Mouse (Mus musculus) small intestine, adult 2 months (tissue): Measurements from ENCODE around the gene Pif1. TPM values are rescaled to one million over a fixed set of nuclear protein-coding genes. Genes with fewer than 3 reads are reported as not detected.

Source experiments
- H3K27ac ChIP-seq: fragments of 200-500 bp; 2 replicates; pipeline ENCODE4 v1.5.1; 2012; ENCODE audit warnings: low read depth, low read length, control low read depth, inconsistent platforms; ENCODE audit not compliant: insufficient read depth
- H3K27me3 ChIP-seq: fragments of 200-500 bp; 2 replicates; pipeline ENCODE4 v1.6.1; 2012; ENCODE audit warnings: mild to moderate bottlenecking, moderate library complexity, low read length, inconsistent platforms; ENCODE audit not compliant: control insufficient read depth, insufficient read depth
- H3K36me3 ChIP-seq: fragments of 200-500 bp; 2 replicates; pipeline ENCODE4 v1.6.1; 2012; ENCODE audit warnings: mild to moderate bottlenecking, low read length, control low read depth, inconsistent platforms; ENCODE audit not compliant: control insufficient read depth, insufficient read depth
- H3K4me1 ChIP-seq: fragments of 200-500 bp; 2 replicates; pipeline ENCODE4 v1.6.1; 2012; ENCODE audit warnings: low read length, inconsistent platforms, mixed read lengths; ENCODE audit not compliant: control insufficient read depth, insufficient read depth, insufficient read length
- H3K4me3 ChIP-seq: fragments of 200-500 bp; 2 replicates; pipeline ENCODE4 v1.5.1; 2012; ENCODE audit warnings: low read depth, mild to moderate bottlenecking, control low read depth, inconsistent platforms, low read length, moderate library complexity
- CTCF ChIP-seq: fragments of 200-500 bp; IDR thresholded peaks from 2 replicates; pipeline ENCODE4 v1.5.1; 2012; ENCODE audit warnings: low read depth, mild to moderate bottlenecking, control low read depth, inconsistent platforms, low read length, moderate library complexity, mixed read lengths; ENCODE audit not compliant: insufficient replicate concordance, insufficient read length; ENCODE audit errors: extremely low read depth
- POLR2A ChIP-seq: fragments of 200-500 bp; IDR thresholded peaks from 2 replicates; pipeline ENCODE4 v1.6.1; 2012; ENCODE audit warnings: low read depth, mild to moderate bottlenecking, control low read depth, inconsistent platforms, low read length, moderate library complexity
- WGBS: fragments of 180-500 bp; shearing (Covaris S2); methylation state at CpG from one replicate; pipeline ENCODE4 v1.1.7; 2018; 5-methylcytosine and 5-hydroxymethylcytosine counted together
- polyA plus RNA-seq: library from polyadenylated mRNA; depleted of rRNA; stranded (reverse); fragments of >200 nt; gene quantifications from 2 replicates; pipeline ENCODE4 v1.2.3, GENCODE M21; 2012

Gene Pif1
- polyA plus RNA-seq, 1 experiment = 3.8 TPM

GRCm38 (mm10) chr9:65629767-65630630 lies 43.0 kb downstream of the Pif1 start:
- peak overlapping the region; percentile 82 for H3K4me3 ChIP-seq
- WGBS = under 1% methylated on average over 76 of the region's 83 CpGs
- no peaks in the 10 kb centered on the region for H3K36me3 ChIP-seq
- H3K27ac ChIP-seq = peak overlapping the region; percentile 21; the same call in 1 of the 2 replicates
- peaks cover 39% of the 10 kb centered on the region for H3K27me3 ChIP-seq
- TF ChIP-seq POLR2A (no peak; the same call in 1 of the 2 replicates), CTCF (no peak)
- H3K4me1 ChIP-seq = peaks cover 2% of the 10 kb centered on the region; the same call in 1 of the 2 replicates

- no peaks in the 10 kb centered on the region for H3K36me3 ChIP-seq
- TF ChIP-seq POLR2A (no peak), CTCF (no peak)
- H3K27me3 ChIP-seq = peaks cover 39% of the 10 kb centered on the region
- H3K4me3 ChIP-seq = peak overlapping the region; percentile 70
- WGBS = 2% methylated on average over 77 of the region's 78 CpGs
- peaks cover 2% of the 10 kb centered on the region; the same call in 1 of the 2 replicates for H3K4me1 ChIP-seq
- 0 out of 2 replicates have a peak overlapping the region, but pooled peaks have one; percentile 1 for H3K27ac ChIP-seq
These were observed 43.8 kb downstream of the Pif1 start for GRCm38 (mm10) chr9:65630631-65631353.

GRCm38 (mm10) chr9:65631354-65632021 lies 44.5 kb downstream of the Pif1 start:
- no peak overlapping the region for H3K27ac ChIP-seq
- 71% methylated on average over 16 of the region's 16 CpGs for WGBS
- TF ChIP-seq POLR2A (no peak), CTCF (no peak)

GRCm38 (mm10) chr9:65635766-65636165 lies 48.8 kb downstream of the Pif1 start:
- TF ChIP-seq CTCF (no peak), POLR2A (no peak)
- no peaks in the 10 kb centered on the region for H3K36me3 ChIP-seq
- no peak overlapping the region for H3K27ac ChIP-seq
- H3K4me1 ChIP-seq = peaks cover 2% of the 10 kb centered on the region; the same call in 1 of the 2 replicates
- H3K4me3 ChIP-seq = no peak overlapping the region
- 75% methylated on average over 1 of the region's 1 CpGs for WGBS
- H3K27me3 ChIP-seq = peaks cover 12% of the 10 kb centered on the region

More at GRCm38 (mm10) chr9:65631354-65632021, 44.5 kb downstream of the Pif1 start:
- Histone ChIP-seq H3K4me1 (peaks cover 2% of the 10 kb centered on the region; the same call in 1 of the 2 replicates), H3K27me3 (peaks cover 39% of the 10 kb centered on the region), H3K36me3 (no peaks in the 10 kb centered on the region), H3K4me3 (peak overlapping the region; percentile 70)

GRCm38 (mm10) chr9:65636926-65637325 lies 50.0 kb downstream of the Pif1 start:
- Histone ChIP-seq H3K4me1 (no peaks in the 10 kb centered on the region), H3K27me3 (no peaks in the 10 kb centered on the region), H3K27ac (no peak overlapping the region), H3K4me3 (no peak overlapping the region), H3K36me3 (no peaks in the 10 kb centered on the region)
- TF ChIP-seq CTCF (no peak), POLR2A (no peak)
- 86% methylated on average over 4 of the region's 4 CpGs for WGBS

GRCm38 (mm10) chr9:65639065-65639464 lies 52.1 kb downstream of the Pif1 start:
- H3K27ac ChIP-seq = peak overlapping the region; percentile 33; the same call in 1 of the 2 replicates
- no peaks in the 10 kb centered on the region for H3K27me3 ChIP-seq
- 71% methylated on average over 5 of the region's 5 CpGs for WGBS
- TF ChIP-seq CTCF = no peak
- TF ChIP-seq POLR2A = no peak
- H3K36me3 ChIP-seq = no peaks in the 10 kb centered on the region
- H3K4me1 ChIP-seq = no peaks in the 10 kb centered on the region
- no peak overlapping the region for H3K4me3 ChIP-seq
